Mouse (Mus musculus) heart, embryonic 11.5 days (tissue): Measurements from ENCODE around the gene Cryl1. TPM values are rescaled to one million over a fixed set of nuclear protein-coding genes. Genes with fewer than 3 reads are reported as not detected.

ENCODE experiments used
- ATAC-seq: fragments of 200-750 bp; cut with Nextera tagmentation; replicated peaks from 2 replicates; pipeline ENCODE4 v1.8.0; 2017; ENCODE audit warnings: moderate library complexity; ENCODE audit not compliant: insufficient number of reproducible peaks, low FRiP score, low TSS enrichment
- H3K27ac ChIP-seq: fragments of 300-500 bp; sonication (generic); 2 replicates; pipeline ENCODE4 v1.5.1; 2014; ENCODE audit warnings: mild to moderate bottlenecking, low read depth, low read length
- H3K27me3 ChIP-seq: fragments of 300-500 bp; sonication (generic); 2 replicates; pipeline ENCODE4 v1.6.1; 2014; ENCODE audit warnings: mild to moderate bottlenecking, low read length, mixed read lengths; ENCODE audit not compliant: control insufficient read depth, insufficient read depth
- H3K36me3 ChIP-seq: fragments of 300-500 bp; sonication (generic); 2 replicates; pipeline ENCODE4 v1.6.1; 2014; ENCODE audit warnings: mild to moderate bottlenecking, low read length, moderate library complexity, mixed read lengths; ENCODE audit not compliant: control insufficient read depth, insufficient read depth
- H3K4me1 ChIP-seq: fragments of 300-500 bp; sonication (generic); 2 replicates; pipeline ENCODE4 v1.6.1; 2014; ENCODE audit warnings: low read length; ENCODE audit not compliant: control insufficient read depth, insufficient read depth
- H3K4me2 ChIP-seq: fragments of 300-500 bp; sonication (generic); 2 replicates; pipeline ENCODE4 v1.6.1; 2014; ENCODE audit warnings: mild to moderate bottlenecking, moderate library complexity
- H3K4me3 ChIP-seq: fragments of 300-500 bp; sonication (generic); 2 replicates; pipeline ENCODE4 v1.5.1; 2014; ENCODE audit warnings: low read depth, low read length
- H3K9ac ChIP-seq: fragments of 300-500 bp; sonication (generic); 2 replicates; pipeline ENCODE4 v1.6.1; 2014; ENCODE audit warnings: mild to moderate bottlenecking, low read depth, low read length, moderate library complexity
- H3K9me3 ChIP-seq: fragments of 300-500 bp; sonication (generic); replicated peaks from 2 replicates; pipeline ENCODE4 v1.6.1; 2016; ENCODE audit warnings: low read length; ENCODE audit not compliant: control insufficient read depth
- WGBS: fragments of 180-500 bp; shearing (Covaris S2); extraction: QIAGEN DNeasy Blood & Tissue Kit; methylation state at CpG from one replicate; pipeline ENCODE4 v1.1.7; 2014; ENCODE audit not compliant: insufficient replicate concordance; 5-methylcytosine and 5-hydroxymethylcytosine counted together
- polyA plus RNA-seq: library from polyadenylated mRNA; unstranded; fragments of >200 nt; fragmentation: Nextera tagmentation; extraction: Ambion mirVana; gene quantifications from 2 replicates; pipeline ENCODE4 v1.2.1, GENCODE M21; 2014

Cryl1 gene
- polyA plus RNA-seq, 1 experiment from 2014 or later: 11.9 TPM

DNA sequence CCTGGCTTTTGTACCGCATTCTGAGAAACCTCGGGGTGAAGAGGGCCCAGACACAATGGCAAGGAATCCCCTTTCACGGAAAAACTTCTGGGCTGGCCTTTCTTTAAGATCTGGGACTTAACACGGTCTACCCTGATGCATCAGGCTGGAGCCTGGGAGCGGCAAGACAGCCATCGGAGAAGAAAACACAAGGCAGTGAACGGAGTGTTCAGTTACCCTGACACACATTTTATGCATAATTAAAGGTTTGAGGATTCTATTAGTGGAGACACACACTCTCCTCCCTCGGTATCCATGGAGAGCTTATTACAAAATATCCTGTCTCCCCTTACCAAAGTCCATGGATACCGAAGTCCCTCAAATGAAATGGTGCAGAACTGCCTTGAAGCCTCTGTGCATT, 109.2 kb downstream of the Cryl1 start:
- WGBS: 78% methylated on average over 9 of the region's 9 CpGs
- no peak for ATAC-seq
- H3K27ac ChIP-seq: no peak overlapping the region

DNA sequence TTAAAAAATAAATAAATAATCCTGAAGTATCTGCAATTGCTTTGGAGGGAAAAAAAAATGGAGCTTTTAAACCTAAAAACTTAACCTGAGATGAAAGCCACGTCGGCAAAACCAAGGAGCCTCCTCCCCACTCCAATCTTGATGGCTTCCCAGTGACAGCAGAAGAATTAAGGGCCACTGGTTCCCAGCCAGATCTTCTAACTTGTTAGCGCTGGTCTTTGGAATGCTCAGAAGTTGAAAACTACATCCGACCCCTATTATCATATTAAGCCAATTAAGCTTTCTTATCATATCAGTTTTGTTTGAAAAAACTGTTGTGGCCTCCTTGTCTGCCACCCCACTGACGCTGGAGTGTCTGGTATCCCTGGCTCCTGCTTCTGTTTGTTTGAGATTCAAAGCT, 114.5 kb downstream of the Cryl1 start:
- WGBS: 10% methylated on average over 5 of the region's 5 CpGs
- no peaks in the 10 kb centered on the region for H3K36me3 ChIP-seq
- no peaks in the 10 kb centered on the region for H3K9me3 ChIP-seq
- H3K4me2 ChIP-seq: no peak overlapping the region
- no peak overlapping the region for H3K4me3 ChIP-seq
- no peak overlapping the region for H3K9ac ChIP-seq
- no peaks in the 10 kb centered on the region for H3K4me1 ChIP-seq
- ATAC-seq: no peak
- no peaks in the 10 kb centered on the region for H3K27me3 ChIP-seq
- no peak overlapping the region for H3K27ac ChIP-seq

More for the DNA sequence above, 109.2 kb downstream of the Cryl1 start:
- Histone ChIP-seq H3K4me3 (no peak overlapping the region), H3K4me2 (no peak overlapping the region), H3K36me3 (no peaks in the 10 kb centered on the region), H3K9ac (no peak overlapping the region), H3K9me3 (no peaks in the 10 kb centered on the region), H3K27me3 (no peaks in the 10 kb centered on the region), H3K4me1 (no peaks in the 10 kb centered on the region)

DNA sequence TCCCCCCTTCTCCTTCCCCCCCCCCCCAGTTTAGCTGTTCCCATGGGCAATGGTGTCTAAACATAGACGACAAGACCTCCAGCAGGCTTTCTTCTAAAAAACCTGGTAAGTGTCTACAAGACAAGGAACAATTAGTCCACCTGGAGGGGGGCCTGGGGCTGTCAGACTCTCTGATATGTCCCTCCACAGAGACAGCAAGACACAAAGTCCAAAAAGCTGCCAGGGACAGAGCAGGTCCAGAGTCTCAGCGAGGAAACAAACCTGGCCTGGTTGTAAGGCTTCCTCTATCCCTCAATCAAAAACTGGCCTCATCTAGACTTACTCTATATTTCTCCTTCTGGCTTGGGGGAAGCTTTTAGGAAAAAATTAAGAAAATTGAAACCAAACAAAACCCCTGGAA, 115.7 kb downstream of the Cryl1 start:
- no peak overlapping the region for H3K4me3 ChIP-seq
- no peak overlapping the region for H3K4me2 ChIP-seq
- WGBS: 32% methylated on average over 2 of the region's 2 CpGs
- no peak overlapping the region for H3K27ac ChIP-seq
- no peak overlapping the region for H3K9ac ChIP-seq
- H3K4me1 ChIP-seq: no peaks in the 10 kb centered on the region
- no peak for ATAC-seq
- no peaks in the 10 kb centered on the region for H3K27me3 ChIP-seq
- H3K36me3 ChIP-seq: no peaks in the 10 kb centered on the region
- no peaks in the 10 kb centered on the region for H3K9me3 ChIP-seq

DNA sequence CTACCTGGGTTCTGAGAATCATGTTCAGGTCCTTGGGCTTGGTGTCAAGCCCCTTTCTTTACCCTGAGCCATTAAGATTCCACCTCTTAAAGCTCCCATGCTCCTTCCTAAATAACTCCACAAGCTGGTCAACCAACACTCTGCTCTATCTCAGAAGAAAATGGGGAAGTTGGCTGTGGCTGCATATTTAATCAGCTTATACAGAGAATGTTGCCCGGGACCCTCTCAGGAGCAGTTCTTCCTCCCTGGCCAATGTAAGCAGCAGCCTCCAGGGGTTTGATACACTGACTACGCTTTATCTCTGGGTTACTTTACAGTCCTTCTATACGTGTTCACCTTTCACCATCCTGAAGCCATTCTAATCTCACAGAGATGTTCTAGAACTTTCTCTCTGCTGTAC, 117.5 kb downstream of the Cryl1 start:
- WGBS: 84% methylated on average over 3 of the region's 3 CpGs
- H3K4me1 ChIP-seq: no peaks in the 10 kb centered on the region
- no peak overlapping the region for H3K9ac ChIP-seq
- ATAC-seq: no peak
- no peaks in the 10 kb centered on the region for H3K27me3 ChIP-seq
- H3K36me3 ChIP-seq: no peaks in the 10 kb centered on the region
- no peak overlapping the region for H3K4me3 ChIP-seq
- no peak overlapping the region for H3K27ac ChIP-seq
- H3K4me2 ChIP-seq: no peak overlapping the region
- H3K9me3 ChIP-seq: no peaks in the 10 kb centered on the region

DNA sequence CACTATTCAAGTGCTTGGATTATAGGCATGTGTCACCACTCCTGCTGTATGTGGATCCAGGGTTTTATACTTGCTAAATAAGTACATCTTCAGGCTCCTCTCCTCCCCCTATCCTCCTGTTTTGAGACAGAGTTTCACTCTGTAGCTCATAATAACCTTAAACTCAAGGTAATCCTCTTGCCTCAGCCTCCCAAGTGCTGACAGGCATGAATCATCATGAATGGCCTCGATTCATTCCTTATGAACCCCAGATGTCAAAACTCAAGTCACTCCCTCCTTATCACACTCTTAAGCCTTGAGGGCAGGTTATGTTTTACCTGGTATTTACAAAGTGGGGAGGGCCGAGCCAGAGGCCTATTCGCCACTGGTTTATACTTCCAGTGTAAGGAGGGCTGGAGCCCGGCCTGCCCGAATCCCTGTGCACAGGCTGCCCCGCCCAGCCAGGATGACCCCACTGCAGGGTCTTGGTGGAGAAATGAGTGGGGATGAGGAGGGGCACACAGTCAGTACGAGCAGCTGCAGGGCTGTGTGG, 121.8 kb downstream of the Cryl1 start:
- H3K4me3 ChIP-seq: no peak overlapping the region
- H3K4me2 ChIP-seq: no peak overlapping the region
- no peaks in the 10 kb centered on the region for H3K4me1 ChIP-seq
- H3K27me3 ChIP-seq: no peaks in the 10 kb centered on the region
- no peaks in the 10 kb centered on the region for H3K36me3 ChIP-seq
- WGBS: 77% methylated on average over 7 of the region's 7 CpGs
- no peak for ATAC-seq
- H3K9me3 ChIP-seq: no peaks in the 10 kb centered on the region
- no peak overlapping the region for H3K9ac ChIP-seq
- no peak overlapping the region for H3K27ac ChIP-seq

DNA sequence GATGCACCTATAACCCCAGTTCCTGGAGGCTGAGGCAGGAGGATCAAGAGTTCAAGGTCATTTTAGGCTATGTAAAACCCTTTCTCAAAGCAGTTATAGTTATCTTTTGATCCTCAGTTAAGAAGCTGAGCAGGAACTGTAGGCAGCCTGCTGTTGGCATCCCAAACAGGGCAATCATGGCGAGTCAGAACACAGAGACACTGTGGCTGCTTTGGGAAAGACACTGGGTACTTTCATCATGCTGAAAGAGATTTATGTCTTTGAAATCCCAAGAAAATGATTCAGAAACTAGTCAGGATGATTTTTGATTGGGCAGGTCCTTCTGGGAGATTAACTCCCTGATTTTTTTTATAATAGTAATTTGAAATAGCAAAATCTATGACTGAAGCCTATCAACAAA, 126.0 kb downstream of the Cryl1 start:
- H3K4me3 ChIP-seq: no peak overlapping the region
- WGBS: 89% methylated on average over 1 of the region's 1 CpGs
- no peaks in the 10 kb centered on the region for H3K36me3 ChIP-seq
- no peak overlapping the region for H3K27ac ChIP-seq
- no peak overlapping the region for H3K4me2 ChIP-seq
- no peaks in the 10 kb centered on the region for H3K4me1 ChIP-seq
- H3K9ac ChIP-seq: no peak overlapping the region
- no peaks in the 10 kb centered on the region for H3K9me3 ChIP-seq
- H3K27me3 ChIP-seq: no peaks in the 10 kb centered on the region
- ATAC-seq: no peak

DNA sequence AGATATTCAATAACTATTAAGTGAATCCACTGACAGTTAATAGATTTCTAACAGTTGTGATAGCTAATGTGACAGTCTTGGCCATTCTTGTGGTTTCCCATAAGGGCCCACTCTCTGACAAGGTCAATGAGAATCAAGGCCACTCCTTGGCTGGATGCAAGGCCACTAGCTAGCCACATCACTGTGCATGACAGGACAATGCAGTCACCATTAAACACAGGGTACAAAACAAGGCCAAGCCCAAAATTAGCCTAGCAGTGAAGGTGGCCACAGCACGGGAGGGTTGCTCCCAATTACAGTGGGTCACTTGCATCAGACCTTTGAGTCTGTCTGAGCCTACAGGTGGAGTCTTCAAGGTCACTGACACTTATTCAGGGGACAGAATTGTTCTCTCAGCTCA, 126.5 kb downstream of the Cryl1 start:
- no peak overlapping the region for H3K27ac ChIP-seq
- no peak overlapping the region for H3K9ac ChIP-seq
- 58% methylated on average over 1 of the region's 1 CpGs for WGBS
- no peaks in the 10 kb centered on the region for H3K36me3 ChIP-seq
- H3K4me1 ChIP-seq: no peaks in the 10 kb centered on the region
- no peak overlapping the region for H3K4me3 ChIP-seq
- H3K9me3 ChIP-seq: no peaks in the 10 kb centered on the region
- H3K27me3 ChIP-seq: no peaks in the 10 kb centered on the region
- ATAC-seq: no peak
- H3K4me2 ChIP-seq: no peak overlapping the region

DNA sequence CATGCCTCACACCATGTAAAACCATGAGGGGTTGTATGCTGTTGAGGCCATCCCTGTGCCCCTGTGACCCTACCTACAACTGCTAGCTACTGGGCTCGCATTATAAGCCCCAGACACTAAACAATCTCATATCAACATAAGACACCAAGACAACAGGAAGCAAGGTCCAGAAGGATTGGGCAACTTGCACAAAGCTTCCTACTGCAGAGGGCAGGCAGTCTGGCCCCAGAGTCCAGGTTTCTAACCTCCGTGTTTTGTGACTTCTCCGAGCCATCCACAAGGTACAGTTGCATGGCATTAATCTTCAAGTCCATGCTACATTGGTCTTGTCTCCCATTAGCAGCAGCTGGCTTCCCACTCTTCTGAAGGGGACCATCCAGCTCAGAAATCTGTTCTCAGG, 129.4 kb downstream of the Cryl1 start:
- Histone ChIP-seq H3K9ac (no peak overlapping the region), H3K27me3 (no peaks in the 10 kb centered on the region), H3K27ac (no peak overlapping the region), H3K36me3 (no peaks in the 10 kb centered on the region), H3K9me3 (no peaks in the 10 kb centered on the region), H3K4me3 (no peak overlapping the region), H3K4me2 (no peak overlapping the region), H3K4me1 (no peaks in the 10 kb centered on the region)
- ATAC-seq: no peak
- 82% methylated on average over 3 of the region's 3 CpGs for WGBS

DNA sequence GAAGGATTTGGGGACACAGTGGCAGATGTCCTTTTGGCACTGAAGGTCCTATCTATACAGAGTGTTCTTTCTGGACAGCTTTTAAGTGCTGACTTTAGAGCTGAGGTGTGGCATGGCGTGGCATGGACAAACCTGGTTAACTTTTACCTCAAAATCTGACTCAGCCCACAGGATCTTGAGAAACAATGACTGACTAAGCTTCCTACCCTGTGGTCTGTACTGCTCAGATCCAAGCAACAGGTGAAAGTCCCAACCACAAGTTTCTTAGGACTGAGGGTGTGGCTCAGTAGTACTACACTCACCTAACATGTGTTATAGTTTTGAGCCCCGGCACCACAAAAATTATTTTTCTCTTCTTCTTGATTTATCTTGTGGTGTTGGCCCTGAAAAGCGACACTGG, 130.0 kb downstream of the Cryl1 start:
- Histone ChIP-seq H3K4me3 (no peak overlapping the region), H3K4me2 (no peak overlapping the region), H3K36me3 (no peaks in the 10 kb centered on the region), H3K9me3 (no peaks in the 10 kb centered on the region), H3K4me1 (no peaks in the 10 kb centered on the region), H3K27ac (no peak overlapping the region), H3K9ac (no peak overlapping the region), H3K27me3 (no peaks in the 10 kb centered on the region)
- WGBS: 76% methylated on average over 3 of the region's 3 CpGs
- no peak for ATAC-seq
